Mouse (Mus musculus): ENCODE data around the gene Hoxa7. TPM values are rescaled to one million over a fixed set of nuclear protein-coding genes. Genes with fewer than 3 reads are reported as not detected.

Hoxa7 gene
- total RNA-seq, 2 experiments from 2014 or later: not detected

DNA sequence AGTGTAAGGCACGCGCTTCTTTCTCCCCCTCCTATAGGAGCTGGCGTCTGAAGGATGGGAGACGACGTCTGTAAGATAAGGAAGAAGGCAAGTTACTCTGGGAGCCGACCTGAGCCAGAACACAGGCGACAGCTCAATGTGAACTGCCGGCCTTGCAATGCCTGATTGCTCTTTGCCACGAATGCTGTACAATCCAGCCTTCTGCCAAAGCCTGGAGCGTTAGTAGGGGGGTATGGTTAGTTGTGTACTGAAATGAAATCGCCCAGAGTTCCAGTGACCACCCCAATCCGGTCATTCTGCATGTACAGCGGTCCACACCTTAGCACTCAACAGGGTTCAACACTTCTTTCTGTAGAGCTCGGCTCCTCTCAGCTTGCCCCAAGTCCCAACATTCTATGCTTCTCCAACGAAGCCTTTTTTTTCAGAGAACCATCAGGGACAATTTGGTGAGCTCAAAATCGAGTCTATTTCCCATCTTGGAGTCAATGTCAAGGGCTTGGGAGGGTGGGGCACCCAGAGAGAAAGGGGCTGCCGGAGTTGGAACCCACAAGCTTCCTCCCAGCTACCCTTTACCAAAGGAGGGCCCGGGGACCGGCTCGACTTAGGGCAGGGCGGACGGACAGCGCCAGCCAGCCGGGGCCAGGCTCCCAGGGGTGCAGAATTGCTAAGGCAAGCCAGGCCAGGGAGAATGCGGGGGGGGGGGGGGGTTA, 37.6 kb upstream of the Hoxa7 start:
- DNase-seq (ENCODE audit: low spot score in 2 of 2): no peak
- intact Hi-C loops (cut with DNase I): loop anchor here (5.0 kb wide), 1 partner anchor 578 kb away; no protein-coding TSS in a partner anchor

DNA sequence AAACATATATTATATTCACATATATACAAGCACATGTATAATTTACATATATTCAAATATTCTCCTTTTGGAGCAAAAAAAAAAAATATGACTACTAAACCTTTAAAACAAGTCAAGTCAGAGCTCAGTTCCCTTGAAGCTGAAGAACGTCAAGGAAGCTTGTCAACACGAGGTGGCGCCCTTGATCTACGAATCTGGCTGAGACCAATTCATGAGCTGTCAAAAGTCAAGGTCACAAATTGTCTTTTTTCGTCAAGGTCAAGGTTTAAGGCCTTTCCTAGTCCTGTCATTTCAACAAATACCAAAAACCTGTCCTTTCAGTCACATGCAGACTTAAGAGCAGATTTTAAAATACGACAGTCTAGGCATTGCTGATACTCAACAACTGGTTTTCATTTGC, 35.3 kb upstream of the Hoxa7 start:
- intact Hi-C loops (cut with DNase I): loop anchor here (5.0 kb wide), 1 partner anchor 580 kb away; no protein-coding TSS in a partner anchor
- peak; percentile 63 to 78 for DNase-seq (ENCODE audit: low spot score in 2 of 2)

DNA sequence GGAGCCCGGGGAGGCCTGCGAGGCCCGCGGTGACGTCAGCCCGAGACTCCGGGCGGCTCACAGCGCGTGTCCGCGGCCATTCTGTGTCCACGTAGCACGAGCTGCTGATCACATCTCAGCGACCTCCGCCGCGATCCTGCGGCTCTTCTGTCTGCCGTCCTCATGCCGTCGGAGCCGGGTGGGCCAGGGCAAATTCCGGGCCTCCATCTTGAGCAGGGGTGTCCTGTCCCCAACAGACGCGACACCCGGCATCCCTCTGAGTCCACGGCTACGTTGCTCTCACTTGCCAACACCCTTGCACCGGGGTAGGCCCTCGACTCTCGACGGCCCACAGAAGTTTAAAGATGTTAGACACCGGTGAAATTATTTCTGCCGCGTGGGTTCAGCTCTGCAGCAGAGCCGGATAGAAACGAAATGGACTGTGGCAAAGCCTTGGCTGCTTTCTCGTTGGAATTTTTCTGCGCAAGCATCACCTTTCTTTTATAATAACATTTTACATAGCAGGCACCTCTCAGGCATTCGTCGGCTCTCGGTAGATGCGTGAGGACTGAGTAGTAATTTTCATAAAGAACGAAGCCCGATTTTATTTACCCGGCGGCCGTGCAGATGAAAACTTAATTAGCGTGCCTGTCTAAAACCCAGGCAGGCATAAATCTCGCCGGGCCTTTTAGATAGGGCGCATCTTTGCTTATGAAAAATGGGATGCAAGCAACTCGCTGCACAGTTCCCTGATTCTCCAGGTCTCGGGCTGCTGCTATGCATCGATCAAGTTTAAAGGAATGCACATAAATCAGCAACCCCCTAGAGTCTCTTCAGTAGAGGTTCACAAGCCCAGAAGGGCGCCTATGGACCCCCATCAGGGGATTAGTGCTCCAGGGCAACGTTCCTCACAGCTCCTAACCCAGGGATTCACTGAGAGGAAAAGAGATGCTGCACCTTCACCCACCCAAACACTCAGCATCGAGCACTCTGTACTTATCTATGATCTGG, 32.2 kb upstream of the Hoxa7 start:
- DNase-seq (ENCODE audit: low spot score in 2 of 2): no peak
- intact Hi-C loops (cut with DNase I): no loop called here

DNA sequence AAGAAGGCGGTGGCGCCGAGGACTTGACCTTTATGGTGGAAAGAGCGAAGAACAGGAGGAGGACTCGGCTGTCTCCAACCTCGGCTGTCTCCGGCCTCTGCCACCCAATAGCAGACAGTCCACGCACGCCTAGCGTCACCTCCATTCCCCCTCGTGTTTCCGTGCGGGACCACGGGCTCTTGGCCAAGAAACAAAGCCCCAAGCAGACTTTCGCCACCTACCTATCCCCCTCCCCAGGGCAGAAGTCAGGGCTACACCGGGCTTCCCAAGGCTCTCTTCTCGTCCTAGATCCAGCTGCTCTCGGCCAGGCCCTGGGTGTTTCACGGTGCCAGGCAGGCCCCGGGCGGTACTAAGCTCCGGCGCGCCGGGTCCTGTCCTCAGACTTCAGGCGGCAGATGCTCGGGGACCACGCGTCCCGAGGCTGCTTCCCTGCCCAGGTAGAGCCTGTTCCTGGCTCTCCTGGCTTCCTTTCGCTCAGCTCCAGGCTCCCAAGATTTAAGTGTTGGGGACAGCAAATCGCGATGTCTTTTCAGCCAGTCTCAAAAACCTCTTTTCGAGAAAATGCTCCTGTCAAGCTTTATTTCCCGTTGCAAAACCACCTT, 31.2 kb upstream of the Hoxa7 start:
- no peak for DNase-seq (ENCODE audit: low spot score in 2 of 2)
- intact Hi-C loops (cut with DNase I): no loop called here

DNA sequence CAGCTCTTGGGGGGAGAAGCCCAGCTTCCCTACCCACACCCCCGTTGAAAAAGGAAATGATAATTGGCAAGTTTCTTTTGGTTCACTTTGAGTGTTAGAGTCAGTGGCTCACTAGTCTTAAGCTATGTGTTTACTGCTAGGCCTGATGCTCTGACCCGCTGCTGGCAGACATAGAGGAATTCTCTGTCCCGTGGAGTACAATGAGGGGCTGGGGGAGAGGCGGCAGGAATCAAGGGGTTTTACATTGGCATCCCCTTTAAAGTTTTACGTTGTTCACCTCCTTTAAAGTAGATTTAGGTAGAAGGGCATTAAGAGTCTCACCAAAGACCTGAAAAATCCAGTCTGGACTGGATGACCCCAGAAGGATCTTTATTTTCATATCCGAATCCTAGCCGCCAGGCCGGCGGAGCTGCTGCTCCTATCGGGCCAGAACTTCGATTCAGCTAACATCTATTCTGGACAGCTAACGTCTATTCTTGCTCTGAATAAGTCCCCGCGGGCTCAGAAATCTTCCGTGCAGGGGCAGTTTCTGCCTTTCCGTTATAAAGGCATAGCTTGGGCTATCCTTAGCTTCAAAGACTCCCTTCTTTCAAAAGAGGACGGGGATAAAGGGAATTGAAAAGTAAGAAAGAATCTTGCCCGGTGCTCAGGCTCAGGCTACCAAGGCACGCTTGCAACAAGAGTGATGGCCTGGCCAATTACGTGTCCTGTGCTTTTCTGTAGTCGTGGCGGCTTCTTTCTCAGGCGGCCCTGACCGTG, 30.5 kb upstream of the Hoxa7 start:
- no peak for DNase-seq (ENCODE audit: low spot score in 2 of 2)
- intact Hi-C loops (cut with DNase I): no loop called here

DNA sequence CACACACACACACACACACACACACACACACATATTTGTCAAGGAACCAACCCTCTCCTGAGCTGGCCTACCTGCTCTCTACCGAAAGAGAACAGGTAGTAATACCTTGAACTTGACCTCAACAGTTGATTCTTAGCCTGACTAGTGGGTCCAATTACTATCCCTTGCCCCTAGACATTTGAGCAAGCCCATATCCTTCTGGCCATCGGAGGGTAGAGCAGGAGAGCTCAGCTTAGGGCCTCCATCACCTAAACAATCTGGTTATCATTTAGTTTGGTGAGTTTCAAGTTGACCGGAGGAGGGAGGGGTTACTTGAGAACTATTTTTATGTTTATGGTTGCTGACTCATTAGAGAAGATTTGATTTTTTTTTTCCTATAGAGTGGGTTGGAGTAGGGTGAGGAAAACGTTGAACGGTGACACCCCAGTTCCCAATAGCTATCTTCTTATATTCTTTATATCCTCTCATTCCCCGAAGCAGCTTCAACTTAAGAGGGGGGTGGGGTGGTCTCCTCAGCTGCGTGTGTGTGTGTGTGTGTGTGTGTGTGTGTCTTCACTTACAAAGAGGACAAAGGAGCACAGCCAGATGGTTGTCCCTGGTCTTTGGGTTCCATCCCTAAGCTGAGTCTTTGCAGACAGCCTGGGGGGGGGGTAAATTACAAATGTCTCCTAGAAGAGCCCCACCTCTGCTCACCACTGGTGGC, 29.7 kb upstream of the Hoxa7 start:
- no peak for DNase-seq (ENCODE audit: low spot score in 2 of 2)
- intact Hi-C loops (cut with DNase I): no loop called here

DNA sequence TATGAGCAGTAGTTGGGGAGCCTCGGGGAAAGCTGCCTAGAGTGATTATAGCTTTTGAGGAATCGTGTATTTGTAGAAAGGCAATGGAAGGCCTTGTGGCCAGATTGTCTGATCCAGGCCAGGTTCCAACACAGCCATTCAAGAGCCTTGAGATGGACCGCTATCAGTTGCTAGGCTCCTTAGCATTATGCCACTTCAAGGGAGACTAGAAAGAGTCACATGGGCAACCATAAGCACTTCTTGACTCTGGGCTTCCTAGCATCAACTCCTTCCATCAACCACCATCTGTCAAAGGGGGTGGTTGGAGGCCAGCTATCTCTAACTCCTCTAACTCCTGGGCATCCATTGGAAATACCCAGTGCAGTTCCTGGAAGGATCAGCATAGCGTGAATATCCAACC, 28.2 kb upstream of the Hoxa7 start:
- DNase-seq (ENCODE audit: low spot score in 2 of 2): no peak

DNA sequence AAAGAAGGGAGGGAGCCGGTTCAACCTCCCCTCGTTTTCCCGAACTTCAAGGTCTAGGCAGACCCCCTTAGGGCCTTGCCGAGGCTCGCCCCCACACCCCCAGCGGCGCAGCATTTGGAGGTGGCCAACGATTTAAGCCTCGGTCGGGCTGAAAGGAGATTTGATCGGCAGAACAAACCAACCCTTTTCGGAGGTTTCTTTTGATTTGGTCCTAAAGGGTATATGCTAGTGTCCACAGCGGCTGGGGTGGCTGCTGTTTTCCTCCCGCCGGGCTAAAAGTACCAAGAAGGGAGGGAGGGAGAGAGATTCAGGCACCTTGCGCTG, 27.7 kb upstream of the Hoxa7 start:
- intact Hi-C loops (cut with DNase I): no loop called here
- no peak for DNase-seq (ENCODE audit: low spot score in 2 of 2)

More for the DNA sequence above, 28.2 kb upstream of the Hoxa7 start:
- intact Hi-C loops (cut with DNase I): no loop called here

DNA sequence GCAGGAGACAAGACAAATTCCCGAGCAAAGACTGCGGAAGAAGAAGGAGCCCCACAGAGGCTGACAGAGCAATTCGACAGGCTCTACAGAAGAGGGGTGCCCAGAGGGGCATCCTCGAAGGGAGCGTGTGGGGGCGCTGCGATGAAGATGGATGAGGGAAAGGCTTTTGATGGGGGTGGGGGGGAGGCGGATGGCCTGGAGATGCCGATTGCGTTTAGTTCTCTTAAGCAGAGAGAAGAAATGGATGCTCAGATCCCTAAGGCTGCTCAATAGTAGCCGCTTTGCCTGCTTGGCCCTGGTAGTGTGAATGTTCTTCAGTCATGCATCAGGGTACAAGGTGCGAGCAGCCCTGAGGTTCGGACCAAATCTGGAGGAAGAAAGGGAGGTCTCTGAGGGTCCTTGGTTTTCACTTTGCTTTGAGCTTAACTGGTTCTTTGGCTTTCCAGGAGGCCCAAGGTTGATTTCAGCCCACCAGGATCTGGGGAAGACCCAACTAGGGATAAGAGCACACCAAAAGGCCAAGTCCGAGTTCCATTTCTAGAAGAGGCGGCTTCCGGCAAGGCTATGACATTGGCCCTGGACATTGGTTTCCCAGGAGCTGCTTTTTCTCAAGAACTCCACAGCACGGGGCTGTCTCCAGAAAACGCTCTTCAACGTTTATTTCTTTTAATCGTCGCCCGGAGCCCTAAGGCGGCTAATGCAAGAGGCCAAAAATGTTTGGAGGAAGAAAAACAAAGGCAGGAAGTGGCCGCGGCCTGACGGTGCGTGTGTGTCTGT, 27.2 kb upstream of the Hoxa7 start:
- intact Hi-C loops (cut with DNase I): no loop called here
- no peak for DNase-seq (ENCODE audit: low spot score in 2 of 2)

DNA sequence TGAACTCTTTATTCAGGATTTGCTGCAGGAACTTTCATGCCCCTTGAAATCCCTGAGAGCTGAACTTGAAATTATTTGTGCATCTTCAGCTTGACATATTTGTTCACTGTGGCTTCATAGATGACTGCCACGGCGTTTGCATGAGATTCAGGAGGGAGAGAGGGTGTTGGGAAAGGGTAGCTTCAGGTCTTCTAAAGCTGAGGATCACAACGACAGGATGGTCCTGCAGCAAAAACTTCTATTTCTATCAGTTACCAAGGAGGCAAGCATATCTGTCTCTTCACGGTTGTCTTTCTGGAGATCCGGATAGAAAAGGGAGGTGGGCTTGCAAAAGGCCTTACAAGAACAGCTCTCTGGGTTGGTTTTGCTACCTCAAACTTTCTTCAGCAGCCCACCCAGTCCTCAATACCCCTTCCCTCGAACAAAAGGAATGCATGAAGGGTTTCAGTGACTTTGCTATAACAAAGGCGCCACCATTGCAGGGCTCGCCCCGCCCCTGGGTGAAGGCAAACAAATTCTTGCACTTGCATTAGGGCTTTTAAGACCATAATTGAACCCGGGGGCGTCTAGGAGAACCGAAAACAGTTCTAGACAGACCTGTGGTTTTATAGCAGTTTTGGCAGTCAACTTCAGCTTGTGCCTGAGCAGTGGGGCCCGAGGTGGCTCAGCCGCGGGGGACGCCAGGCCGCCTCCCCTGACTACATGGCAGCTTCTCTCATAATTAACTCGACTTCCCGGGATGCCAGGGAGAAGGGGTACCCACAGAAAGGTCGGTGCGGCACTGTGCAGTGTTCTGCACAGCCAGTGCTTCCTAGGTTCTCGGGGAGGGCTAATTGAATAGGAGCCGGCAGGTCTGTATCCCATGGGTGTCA, 26.3 kb upstream of the Hoxa7 start:
- DNase-seq (ENCODE audit: low spot score in 2 of 2): no peak
- intact Hi-C loops (cut with DNase I): no loop called here

DNA sequence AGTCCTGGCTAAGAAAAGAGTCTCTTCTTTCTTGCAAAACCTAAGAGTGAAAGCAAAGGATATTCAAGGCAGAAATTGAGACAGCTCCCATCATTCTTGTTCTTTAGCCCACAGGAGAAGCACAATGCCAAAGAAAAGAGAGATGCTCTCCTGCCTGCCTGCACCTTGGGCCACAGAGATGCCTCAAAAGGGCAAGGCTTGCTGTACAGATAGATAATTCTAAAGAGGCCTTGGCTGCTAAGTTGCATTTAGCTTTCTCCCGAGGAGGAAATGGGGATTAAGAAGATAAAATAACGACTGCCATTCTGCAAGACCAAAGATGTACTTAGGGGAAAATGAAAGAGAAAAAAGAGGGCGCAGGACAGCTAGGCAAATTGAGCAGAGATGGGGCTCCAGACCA, 25.3 kb upstream of the Hoxa7 start:
- DNase-seq (ENCODE audit: low spot score in 2 of 2): no peak
- intact Hi-C loops (cut with DNase I): no loop called here

DNA sequence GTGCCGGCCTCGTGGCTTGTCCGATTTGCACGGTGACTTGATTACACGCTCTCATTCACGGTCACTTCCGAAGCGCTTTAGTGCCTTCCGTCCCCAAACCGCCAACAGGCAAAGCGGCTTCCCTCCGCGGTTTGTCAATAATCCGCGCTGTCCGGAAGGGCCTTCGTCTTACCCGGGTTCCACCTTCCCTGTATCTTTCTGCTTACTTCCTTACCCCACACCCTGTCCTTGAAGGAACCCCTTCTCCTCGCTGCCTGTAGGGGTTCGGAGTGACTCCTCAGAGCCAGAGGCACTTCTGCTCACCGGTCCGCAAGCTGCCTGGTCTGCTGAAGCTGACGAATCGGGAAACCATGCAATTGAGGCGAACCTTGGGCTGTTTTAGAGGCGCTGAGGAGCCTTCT, 24.7 kb upstream of the Hoxa7 start:
- DNase-seq (ENCODE audit: low spot score in 2 of 2): no peak

DNA sequence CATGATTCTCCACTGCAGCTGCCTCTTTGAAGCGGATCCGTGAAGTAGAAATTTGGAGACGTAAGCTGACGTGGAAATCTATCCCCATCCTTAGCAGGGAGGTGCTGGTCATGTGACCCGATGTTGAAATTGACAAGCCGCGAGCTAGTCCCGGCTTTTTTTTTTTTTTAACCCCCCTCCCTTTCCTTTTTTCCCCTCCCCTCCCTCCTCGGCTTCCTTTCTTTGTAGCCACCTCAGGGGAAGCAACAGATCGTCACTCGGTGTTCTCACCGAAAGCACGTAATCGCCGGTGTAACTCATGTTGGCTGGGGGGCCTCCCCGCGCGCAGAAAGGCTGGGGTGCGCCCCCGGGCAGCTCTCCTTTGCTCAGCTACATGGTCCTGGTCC, 24.1 kb upstream of the Hoxa7 start, which contains the start of gene Hoxa11:
Hoxa11 (minus strand) TSS at position 54 of the 386 bp plus-strand sequence.
- DNase-seq (ENCODE audit: low spot score in 2 of 2): no peak
- intact Hi-C loops (cut with DNase I): no loop called here

More for the DNA sequence above, 24.7 kb upstream of the Hoxa7 start:
- intact Hi-C loops (cut with DNase I): no loop called here

DNA sequence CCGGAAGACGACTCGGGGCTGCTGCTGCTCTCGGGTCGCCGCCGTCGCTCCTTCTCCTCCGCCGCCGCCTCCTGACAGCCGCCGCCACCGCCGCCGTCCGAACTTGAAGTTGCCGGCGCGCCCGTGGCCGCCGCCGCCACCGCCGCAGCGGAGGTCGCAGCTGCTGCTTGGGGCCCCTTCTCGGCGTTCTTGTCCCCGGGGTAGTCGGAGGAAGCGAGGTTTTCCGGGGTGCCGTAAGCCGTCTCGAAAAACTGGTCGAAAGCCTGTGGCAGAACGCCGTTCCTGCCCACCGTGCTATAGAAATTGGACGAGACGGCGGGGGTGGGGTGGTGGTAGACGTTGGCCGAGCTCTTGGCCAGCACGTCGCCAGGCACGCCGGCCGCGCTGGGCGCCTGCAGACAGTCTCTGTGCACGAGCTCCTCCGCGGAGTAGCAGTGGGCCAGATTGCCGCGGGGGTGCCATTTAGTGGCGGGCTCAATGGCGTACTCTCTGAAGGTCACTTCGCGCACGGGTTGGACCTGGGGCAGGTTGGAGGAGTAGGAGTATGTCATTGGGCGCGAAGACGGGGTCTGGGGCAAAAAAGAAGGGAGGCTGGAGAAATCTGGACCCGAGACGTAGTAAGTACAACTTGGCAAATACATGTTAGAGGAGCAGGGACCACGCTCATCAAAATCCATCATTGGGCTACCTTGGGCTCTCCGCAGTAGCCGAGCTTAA, 23.5 kb upstream of the Hoxa7 start:
- DNase-seq (ENCODE audit: low spot score in 2 of 2): no peak
- intact Hi-C loops (cut with DNase I): no loop called here

DNA sequence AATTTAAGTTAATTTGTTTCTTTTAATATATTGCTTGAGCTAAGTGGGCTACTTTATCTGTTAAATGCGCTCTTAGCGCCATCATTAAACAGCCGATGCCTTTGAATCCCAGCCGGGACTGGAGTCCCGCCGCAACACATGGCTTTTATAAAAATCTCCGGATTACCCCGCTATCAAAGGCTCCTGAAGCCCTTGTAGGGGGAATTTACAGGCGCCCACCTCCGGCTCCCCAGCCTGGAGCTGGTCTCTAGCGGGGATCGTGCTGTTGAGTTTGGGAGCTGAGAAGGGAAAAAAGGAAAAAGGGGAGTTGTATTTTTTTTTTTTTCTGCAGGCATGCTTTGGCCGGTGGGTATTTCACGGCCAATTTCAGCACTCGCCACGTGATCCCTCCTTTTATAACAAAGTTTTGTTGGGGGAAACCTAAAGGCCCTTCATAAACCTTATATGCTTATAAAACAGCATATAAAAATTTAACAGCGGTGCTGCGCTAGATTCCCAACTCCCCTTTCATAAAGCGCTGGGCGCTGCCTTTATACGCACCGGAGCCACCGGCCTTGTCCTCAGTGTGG, 22.9 kb upstream of the Hoxa7 start:
- no peak for DNase-seq (ENCODE audit: low spot score in 2 of 2)
- intact Hi-C loops (cut with DNase I): no loop called here

DNA sequence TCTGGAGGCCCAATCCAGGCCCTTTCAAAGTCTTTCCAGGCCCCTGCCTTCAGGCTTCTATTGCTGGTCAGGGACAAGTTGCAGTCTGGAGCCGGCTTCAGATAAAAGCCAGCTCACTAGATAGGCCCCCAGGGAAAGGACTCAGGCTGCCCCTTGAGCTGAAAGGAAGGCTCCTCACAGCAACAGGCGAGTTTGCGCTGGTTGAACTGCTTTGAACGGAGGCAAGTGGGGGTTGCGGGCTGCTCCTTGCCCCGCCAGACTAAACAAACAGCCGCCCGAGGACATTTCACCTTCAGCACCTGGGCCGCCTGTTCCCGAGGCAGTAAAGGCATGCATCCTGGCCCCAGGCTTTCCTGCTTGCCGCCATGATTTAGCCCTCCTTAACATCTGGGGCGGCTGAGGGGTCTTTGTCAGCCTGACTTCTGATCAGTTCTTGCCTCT, 22.0 kb upstream of the Hoxa7 start:
- intact Hi-C loops (cut with DNase I): no loop called here
- no peak for DNase-seq (ENCODE audit: low spot score in 2 of 2)
